Mouse (Mus musculus): ENCODE results near the gene Gipc2. TPM values are rescaled to one million over a fixed set of nuclear protein-coding genes. Genes with fewer than 3 reads are reported as not detected.

The Gipc2 gene
- under 1 TPM; 0.09 to 0.70 TPM for polyA plus RNA-seq (2012; fragmentation: generic; extraction: Trizol)

GRCm38 (mm10) chr3:152166099-152166423 is at the start of gene Gipc2:
TSS of gene Gipc2 (minus strand) at chr3:152166230.

GRCm38 (mm10) chr3:152209967-152210634 is 44.1 kb upstream of the Gipc2 start, which contains the start of the genes Dnajb4 and Fubp1:
TSS of gene Dnajb4 (minus strand) at chr3:152210302.
TSS of gene Fubp1 (plus strand) at chr3:152210422.

Other genes with a start within 250 kb of the Gipc2 start
- gene Dnajb4, start 44.1 kb upstream of the Gipc2 start, polyA plus RNA-seq (2012; fragmentation: generic; extraction: Trizol), result 1 to 10 TPM in 1 of 2 experiments, under 1 TPM in 1; 0.62 to 7.5 TPM
- 10 to 100 TPM in 1 of 2 experiments, 1 to 10 TPM in 1; 8.1 to 19.8 TPM for gene Fubp1, start 44.2 kb upstream of the Gipc2 start, polyA plus RNA-seq (2012; fragmentation: generic; extraction: Trizol)
- 1 to 10 TPM; 1.4 to 2.2 TPM for gene Nexn, start 100.1 kb upstream of the Gipc2 start, polyA plus RNA-seq (2012; fragmentation: generic; extraction: Trizol)
- gene Miga1, start 174.2 kb upstream of the Gipc2 start, polyA plus RNA-seq (2012; fragmentation: generic; extraction: Trizol), result under 1 TPM; 0.27 to 0.66 TPM
- 1 to 10 TPM in 1 of 2 experiments, under 1 TPM in 1; 0.33 to 7.2 TPM for gene Usp33, start 180.2 kb upstream of the Gipc2 start, polyA plus RNA-seq (2012; fragmentation: generic; extraction: Trizol)
- gene Zzz3, start 229.2 kb upstream of the Gipc2 start, polyA plus RNA-seq (2012; fragmentation: generic; extraction: Trizol), result 1 to 10 TPM in 1 of 2 experiments, under 1 TPM in 1; 0.66 to 5.2 TPM

Measured in C3H10T1/2 (cell line).